Mouse (Mus musculus) cortical plate, adult 2 months (tissue): ENCODE measurements around the gene Gxylt1.

Experiments
- CTCF ChIP-seq: fragments of 200-500 bp; IDR thresholded peaks from 2 replicates; pipeline ENCODE4 v1.5.1; 2011; ENCODE audit warnings: mild to moderate bottlenecking, control low read depth, low read length; ENCODE audit not compliant: insufficient read depth; ENCODE audit errors: extremely low read depth
- POLR2A ChIP-seq: fragments of 200-500 bp; IDR thresholded peaks from 2 replicates; pipeline ENCODE4 v1.6.1; 2011; ENCODE audit warnings: mild to moderate bottlenecking, low read length, control low read depth; ENCODE audit not compliant: insufficient read depth; ENCODE audit errors: extremely low read depth

- TF ChIP-seq CTCF (no peak), POLR2A (no peak)
Observed at GRCm38 (mm10) chr15:93252396-93252795, 22.6 kb downstream of the Gxylt1 start.
